Mouse (Mus musculus): Measurements from ENCODE around the gene 1110051M20Rik.
"Not testable (repeated sequence)": the region's sequence is repeated elsewhere in the genome, so short reads cannot be mapped to it uniquely, and the experiment has no call there.

The 1110051M20Rik gene

GRCm38 (mm10) chr2:91444286-91444892, at the start of gene 1110051M20Rik:
TSS of gene 1110051M20Rik (minus strand) at chr2:91444704.
- peak; percentile 98 for DNase-seq (ENCODE audit: low read depth, low spot score)

- DNase-seq (ENCODE audit: low read depth, low spot score) = peak; percentile 94
These were observed 49.5 kb upstream of the 1110051M20Rik start for GRCm38 (mm10) chr2:91493981-91494380.

GRCm38 (mm10) chr2:91492071-91492635, 47.6 kb upstream of the 1110051M20Rik start:
- DNase-seq (ENCODE audit: low read depth, low spot score) = peak; percentile 97

- DNase-seq (ENCODE audit: low read depth, low spot score) = not testable (repeated sequence)
These were observed 42.8 kb upstream of the 1110051M20Rik start for GRCm38 (mm10) chr2:91487295-91487694.

GRCm38 (mm10) chr2:91485256-91485655, 40.8 kb upstream of the 1110051M20Rik start:
- no peak for DNase-seq (ENCODE audit: low read depth, low spot score)

GRCm38 (mm10) chr2:91484698-91485097, 40.2 kb upstream of the 1110051M20Rik start:
- DNase-seq (ENCODE audit: low read depth, low spot score) = no peak

GRCm38 (mm10) chr2:91480805-91481514, 36.5 kb upstream of the 1110051M20Rik start:
- DNase-seq (ENCODE audit: low read depth, low spot score) = peak; percentile 94

- DNase-seq (ENCODE audit: low read depth, low spot score) = peak; percentile 68
These were observed 35.9 kb upstream of the 1110051M20Rik start for GRCm38 (mm10) chr2:91480399-91480801.

GRCm38 (mm10) chr2:91476841-91477240, 32.3 kb upstream of the 1110051M20Rik start:
- DNase-seq (ENCODE audit: low read depth, low spot score) = no peak

GRCm38 (mm10) chr2:91476251-91476661, 31.8 kb upstream of the 1110051M20Rik start:
- DNase-seq (ENCODE audit: low read depth, low spot score) = no peak

GRCm38 (mm10) chr2:91475791-91476190, 31.3 kb upstream of the 1110051M20Rik start:
- DNase-seq (ENCODE audit: low read depth, low spot score) = no peak

- peak; percentile 82 for DNase-seq (ENCODE audit: low read depth, low spot score)
These were observed 29.9 kb upstream of the 1110051M20Rik start for GRCm38 (mm10) chr2:91474358-91474757.

- DNase-seq (ENCODE audit: low read depth, low spot score) = peak; percentile 93
These were observed 25.6 kb upstream of the 1110051M20Rik start for GRCm38 (mm10) chr2:91470055-91470647.

- DNase-seq (ENCODE audit: low read depth, low spot score) = no peak
These were observed 23.1 kb upstream of the 1110051M20Rik start for GRCm38 (mm10) chr2:91467613-91468012.

GRCm38 (mm10) chr2:91465934-91466333, 21.4 kb upstream of the 1110051M20Rik start:
- no peak for DNase-seq (ENCODE audit: low read depth, low spot score)

GRCm38 (mm10) chr2:91462681-91463080, 18.2 kb upstream of the 1110051M20Rik start:
- DNase-seq (ENCODE audit: low read depth, low spot score) = peak; percentile 26

GRCm38 (mm10) chr2:91462196-91462595, 17.7 kb upstream of the 1110051M20Rik start:
- DNase-seq (ENCODE audit: low read depth, low spot score) = no peak

- DNase-seq (ENCODE audit: low read depth, low spot score) = no peak
These were observed 16.8 kb upstream of the 1110051M20Rik start for GRCm38 (mm10) chr2:91461341-91461740.

- no peak for DNase-seq (ENCODE audit: low read depth, low spot score)
These were observed 16.3 kb upstream of the 1110051M20Rik start for GRCm38 (mm10) chr2:91460771-91461170.

- no peak for DNase-seq (ENCODE audit: low read depth, low spot score)
These were observed 15.6 kb upstream of the 1110051M20Rik start for GRCm38 (mm10) chr2:91460076-91460475.

GRCm38 (mm10) chr2:91458673-91459391, 14.3 kb upstream of the 1110051M20Rik start:
- peak; percentile 62 for DNase-seq (ENCODE audit: low read depth, low spot score)

- peak; percentile 32 for DNase-seq (ENCODE audit: low read depth, low spot score)
These were observed 13.8 kb upstream of the 1110051M20Rik start for GRCm38 (mm10) chr2:91458252-91458672.
